Mouse (Mus musculus) erythroblast, embryonic 14.5 days (primary cell): ENCODE results near the gene Mamdc2.

Experiments used
- GATA1 ChIP-seq: IDR thresholded peaks from 2 replicates; pipeline ENCODE4 v1.6.1; 2012; ENCODE audit warnings: low read length, inconsistent platforms, mixed read lengths
- TAL1 ChIP-seq: IDR thresholded peaks from 3 replicates; pipeline ENCODE4 v1.6.1; 2012; ENCODE audit warnings: low read length, inconsistent platforms, mixed read lengths

DNA sequence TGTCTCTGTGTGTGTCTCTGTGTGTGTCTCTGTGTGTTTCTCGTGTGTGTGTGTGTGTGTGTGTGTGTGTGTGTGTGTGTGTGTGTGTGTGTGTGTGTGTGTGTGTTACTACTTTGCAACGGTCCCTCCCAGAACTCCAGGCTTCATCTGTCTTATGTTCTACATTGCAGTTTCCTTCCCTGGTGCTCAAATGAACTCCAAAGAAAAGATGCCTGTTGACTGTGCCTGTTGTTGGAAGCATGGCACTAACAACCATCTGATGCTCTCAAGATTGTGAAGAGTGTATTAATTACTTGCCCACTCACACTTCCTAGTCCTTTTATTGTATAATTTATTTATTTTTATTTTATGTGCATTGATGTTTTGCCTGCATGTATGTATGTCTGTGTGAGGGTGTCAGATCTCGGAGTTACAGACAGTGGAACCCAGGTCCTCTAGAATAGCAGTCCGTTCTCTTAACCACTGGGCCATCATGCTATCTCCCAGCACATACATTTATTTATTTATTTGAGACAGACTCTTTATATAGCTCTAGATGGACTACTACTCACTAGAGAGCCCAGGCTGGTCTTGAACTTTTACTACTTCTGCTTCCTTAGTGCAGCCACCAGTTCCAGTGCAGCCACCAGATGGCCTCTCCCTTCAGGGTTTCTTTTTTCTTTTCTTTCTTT lies 174.1 kb downstream of the Mamdc2 start:
- no peak for TF ChIP-seq GATA1
- TF ChIP-seq TAL1 = no peak
